Mouse (Mus musculus): ENCODE results near the gene Olfr134. TPM values are rescaled to one million over a fixed set of nuclear protein-coding genes. Genes with fewer than 3 reads are reported as not detected.
"Not testable (repeated sequence)": the region's sequence is repeated elsewhere in the genome, so short reads cannot be mapped to it uniquely, and the experiment has no call there.

Olfr134 gene
- not detected for total RNA-seq (2021)
- long read RNA-seq, experiment 1 = 0 reads
- long read RNA-seq, experiment 2 = 0 reads

DNA sequence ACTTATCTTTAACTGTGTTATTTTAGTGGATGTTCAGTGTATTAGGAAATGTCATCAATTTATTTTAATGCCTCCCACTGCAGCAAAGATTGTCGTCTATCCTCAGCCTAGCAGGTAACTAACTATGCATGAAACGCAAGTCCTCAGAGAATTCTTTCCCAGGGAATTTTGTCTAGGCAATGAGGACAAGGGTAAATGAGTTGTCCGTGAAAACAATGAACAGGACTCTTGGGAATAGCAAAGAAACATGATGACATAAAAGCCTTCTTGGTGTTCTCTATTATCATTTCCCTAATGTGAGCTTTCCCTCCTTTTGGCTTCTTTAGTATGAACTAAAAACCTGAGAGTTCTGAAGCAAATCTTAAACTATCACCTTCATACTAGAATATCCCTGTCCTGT lies at the start of gene Olfr134:
Gene Olfr134, plus strand, starts transcription at position 301 of the 400 bp plus-strand sequence.
- DNase-seq (ENCODE audit: low spot score in 2 of 2) = no peak

GRCm38 (mm10) chr17:38124199-38124598 lies 47.0 kb upstream of the Olfr134 start:
- DNase-seq (ENCODE audit: low spot score in 2 of 2) = not testable (repeated sequence)

GRCm38 (mm10) chr17:38125371-38125770 lies 45.8 kb upstream of the Olfr134 start:
- DNase-seq (ENCODE audit: low spot score in 2 of 2) = not testable (repeated sequence)

DNA sequence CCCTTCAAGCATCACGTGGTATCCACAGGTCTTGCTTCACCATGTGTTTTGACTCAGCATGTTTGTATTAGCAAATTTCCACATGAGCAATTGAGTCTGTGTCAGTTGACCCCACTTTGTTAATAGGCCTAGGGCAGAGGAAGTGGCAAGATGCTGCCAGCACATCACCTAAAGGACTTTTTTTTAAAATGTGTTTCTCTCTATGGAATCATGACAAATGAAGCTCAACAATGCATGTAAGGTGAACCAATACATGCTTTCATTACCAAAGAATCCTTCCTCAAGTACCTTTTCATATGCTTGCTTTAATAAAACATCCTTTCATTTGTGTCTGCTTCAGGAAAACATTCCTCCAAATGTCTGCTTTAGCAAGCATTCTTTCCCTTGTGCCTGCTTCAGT lies 36.8 kb upstream of the Olfr134 start, which contains the start of gene Olfr132:
Gene Olfr132, minus strand, starts transcription at position 101 of the 400 bp plus-strand sequence.
- DNase-seq (ENCODE audit: low spot score in 2 of 2) = no peak

DNA sequence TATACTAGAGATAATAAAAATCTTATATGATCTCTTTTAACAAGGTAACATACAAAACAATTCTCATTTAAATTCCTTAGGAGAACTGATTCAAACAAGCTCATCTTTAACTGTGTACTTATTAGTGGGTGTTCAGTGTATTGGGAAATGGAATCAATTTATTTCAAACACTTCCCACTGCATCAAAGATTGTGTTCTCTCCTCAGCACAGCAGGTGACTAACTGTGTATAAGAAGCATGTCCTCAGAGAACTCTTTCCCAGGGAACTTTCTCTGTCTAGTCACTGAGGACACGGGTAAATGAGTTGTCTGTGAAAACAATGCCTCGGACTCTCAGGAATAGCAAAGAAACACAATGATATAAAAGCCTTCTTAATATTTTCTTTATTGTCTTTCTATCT lies 26.2 kb upstream of the Olfr134 start, which contains the start of gene Olfr133:
Gene Olfr133, plus strand, starts transcription at position 301 of the 400 bp plus-strand sequence.
- DNase-seq (ENCODE audit: low spot score in 2 of 2) = no peak

GRCm38 (mm10) chr17:38204035-38204434 lies 32.8 kb downstream of the Olfr134 start, which contains the start of gene Olfr135:
Olfr135 (plus strand) TSS chr17:38204335.
- DNase-seq (ENCODE audit: low spot score in 2 of 2) = no peak

Other genes with a start within 250 kb of the Olfr134 start
- not detected for gene Olfr761, start 218.3 kb upstream of the Olfr134 start, total RNA-seq (2021)
- not detected for gene Olfr129, start 111.3 kb upstream of the Olfr134 start, total RNA-seq (2021)
- not detected for gene Olfr130, start 107.5 kb upstream of the Olfr134 start, total RNA-seq (2021)
- gene Olfr131, start 82.7 kb upstream of the Olfr134 start, total RNA-seq (2021) = not detected
- not detected for gene Olfr132, start 36.9 kb upstream of the Olfr134 start, total RNA-seq (2021)
- gene Olfr133, start 26.1 kb upstream of the Olfr134 start, total RNA-seq (2021) = not detected
- gene Olfr135, start 32.9 kb downstream of the Olfr134 start, total RNA-seq (2021) = not detected
- gene Olfr138, start 89.6 kb downstream of the Olfr134 start, total RNA-seq (2021) = not detected
- gene Olfr137, start 136.2 kb downstream of the Olfr134 start, total RNA-seq (2021) = not detected
- not detected for gene Olfr136, start 158.4 kb downstream of the Olfr134 start, total RNA-seq (2021)
- gene Esp36, start 248.8 kb downstream of the Olfr134 start, total RNA-seq (2021) = not detected

All from adrenal gland, adult 18-20 months (tissue).